Mouse (Mus musculus) gastrocnemius, adult 2 months (tissue): ENCODE data around the gene Xirp1. TPM values are rescaled to one million over a fixed set of nuclear protein-coding genes. Genes with fewer than 3 reads are reported as not detected.

Experiments
- DNase-seq: peaks from one replicate; pipeline ENCODE4 v3.0.0; 2022
- H3K27ac ChIP-seq: fragments of 200-600 bp; 2 replicates; pipeline ENCODE4 v1.8.1; 2022; ENCODE audit warnings: mild to moderate bottlenecking
- H3K4me3 ChIP-seq: fragments of 200-600 bp; 2 replicates; pipeline ENCODE4 v1.8.1; 2022; ENCODE audit warnings: mild to moderate bottlenecking, moderate library complexity
- CTCF ChIP-seq: fragments of 200-600 bp; IDR thresholded peaks from 2 replicates; pipeline ENCODE4 v1.8.1; 2022; ENCODE audit warnings: antibody characterized with exemption, mild to moderate bottlenecking, moderate library complexity
- intact Hi-C: fragments of 180-260 bp; cut with DNase I; formaldehyde crosslinking; loops from one replicate; pipeline ENCODE4 v1.15.1; 2025
- total RNA-seq, 2 experiments: library from RNA; stranded (reverse); gene quantifications; 2 replicates each; pipeline ENCODE4 v1.2.3; 2021

Gene Xirp1
- total RNA-seq, 2 experiments from 2014 or later, result 70.1 to 116 TPM

DNA sequence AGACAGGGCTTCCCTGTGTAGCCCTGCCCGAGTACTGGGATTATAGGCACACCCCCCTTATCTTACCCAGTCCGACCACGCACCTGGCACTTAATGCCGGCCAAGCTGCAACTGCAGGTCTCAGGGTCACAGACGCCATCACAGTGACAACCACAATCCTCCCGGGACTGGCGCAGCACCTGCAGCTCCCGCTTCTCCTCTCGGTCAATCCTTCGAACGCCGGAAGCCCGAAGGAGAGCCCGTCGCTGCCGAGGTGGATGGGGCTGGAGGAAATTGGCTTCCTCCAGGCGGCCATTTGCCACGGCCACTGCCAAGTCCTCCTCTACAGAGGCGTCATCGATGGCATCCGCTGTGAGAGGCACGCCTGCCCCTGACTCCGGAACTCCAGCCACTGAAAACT is 50.1 kb downstream of the Xirp1 start:
- peak overlapping the region; percentile 66; the same call in 1 of the 2 replicates for H3K27ac ChIP-seq
- no peak overlapping the region for H3K4me3 ChIP-seq
- intact Hi-C loops, result no loop called here
- no peak for DNase-seq
- no peak for TF ChIP-seq CTCF

DNA sequence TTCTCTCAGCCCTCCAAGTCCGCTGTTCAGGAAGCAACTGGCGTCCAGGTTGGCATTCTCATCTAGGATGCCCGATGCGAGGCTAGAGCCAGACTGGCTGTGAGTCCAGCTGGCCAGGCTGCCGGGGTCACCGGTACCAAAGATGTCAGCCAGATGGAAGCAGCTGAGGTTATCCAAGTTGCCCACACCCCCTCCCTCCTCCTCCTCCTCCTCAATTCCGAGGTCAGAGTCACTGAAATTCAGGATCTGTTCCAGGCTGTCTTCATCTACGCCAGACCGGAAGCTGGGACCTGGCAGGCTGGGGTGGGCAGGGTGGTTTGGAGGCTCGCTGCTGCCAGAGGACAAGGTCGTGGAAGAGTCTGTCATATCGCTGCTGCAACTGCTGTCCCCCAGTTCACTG is 50.8 kb downstream of the Xirp1 start:
- peak; percentile 83 for DNase-seq
- Histone ChIP-seq H3K27ac (peak overlapping the region; percentile 66), H3K4me3 (no peak overlapping the region)
- no peak for TF ChIP-seq CTCF
- intact Hi-C loops, result no loop called here

DNA sequence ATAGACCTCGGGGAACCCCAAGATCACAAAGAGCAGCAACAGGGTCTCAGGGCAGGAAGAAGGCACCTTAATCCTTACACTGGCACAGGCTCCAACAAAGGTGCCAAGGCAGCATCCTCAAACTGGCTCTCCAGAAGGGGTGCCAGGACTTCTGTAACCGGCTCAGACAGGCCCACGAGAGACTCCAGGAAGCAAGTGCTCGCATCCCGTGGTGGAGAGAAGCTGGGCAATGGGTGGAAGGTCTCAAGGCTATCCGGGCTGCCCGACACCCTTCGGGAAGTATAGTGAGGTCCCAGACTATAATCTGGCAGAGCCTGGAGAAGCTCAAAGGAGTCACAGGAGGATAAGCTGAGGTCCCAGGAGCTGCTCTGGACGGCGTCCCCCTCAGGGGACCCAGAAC is 51.2 kb downstream of the Xirp1 start:
- no peak overlapping the region for H3K27ac ChIP-seq

DNA sequence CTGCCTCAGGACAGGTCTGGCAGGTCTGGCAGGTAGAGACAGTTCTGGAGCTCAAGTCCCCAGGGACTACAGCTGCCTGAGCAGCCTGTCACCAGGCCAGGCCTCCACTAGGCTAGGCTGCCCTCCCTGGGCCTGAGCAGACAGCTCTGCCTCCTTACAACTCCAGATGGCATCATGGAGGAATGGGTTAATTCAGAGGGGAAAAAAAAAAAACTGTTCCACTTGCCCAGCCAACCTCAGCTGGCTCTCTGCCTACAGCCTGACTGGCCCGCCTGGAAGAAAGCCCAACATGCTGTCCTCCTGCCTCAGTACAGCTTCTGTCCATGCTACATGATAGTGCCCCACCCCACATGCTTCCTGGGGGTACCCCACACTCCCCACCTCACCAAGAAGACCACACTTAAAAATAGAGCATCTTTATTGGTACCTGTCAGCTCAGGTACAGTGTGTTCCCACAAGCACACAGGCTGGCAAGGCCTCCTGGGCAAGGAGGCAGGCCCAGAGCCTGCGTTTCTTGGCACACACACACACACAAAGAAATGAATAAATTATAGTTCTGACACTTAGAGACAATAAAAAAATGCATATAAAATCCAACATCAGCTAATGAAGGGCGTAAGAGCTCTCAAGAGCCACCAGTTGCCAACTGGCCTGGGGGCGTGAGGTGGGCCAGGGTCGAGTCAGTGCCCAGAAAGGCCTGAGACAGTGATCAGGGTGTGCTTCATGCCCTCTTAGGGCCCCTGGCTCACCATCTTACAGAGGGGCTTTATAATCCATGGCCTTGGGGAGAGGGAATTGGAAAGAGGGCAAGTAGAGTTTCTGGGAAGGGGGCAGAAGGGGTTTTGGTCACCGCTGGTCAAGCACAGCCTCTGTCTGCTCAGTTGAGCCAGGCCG is 52.4 kb downstream of the Xirp1 start:
- H3K27ac ChIP-seq, result peak overlapping the region; percentile 32
- H3K4me3 ChIP-seq, result no peak overlapping the region
- no peak for TF ChIP-seq CTCF
- DNase-seq, result no peak
- intact Hi-C loops, result no loop called here

More for the DNA sequence above, 51.2 kb downstream of the Xirp1 start:
- intact Hi-C loops, result no loop called here
- no peak for TF ChIP-seq CTCF
- no peak for DNase-seq
- H3K4me3 ChIP-seq, result no peak overlapping the region

DNA sequence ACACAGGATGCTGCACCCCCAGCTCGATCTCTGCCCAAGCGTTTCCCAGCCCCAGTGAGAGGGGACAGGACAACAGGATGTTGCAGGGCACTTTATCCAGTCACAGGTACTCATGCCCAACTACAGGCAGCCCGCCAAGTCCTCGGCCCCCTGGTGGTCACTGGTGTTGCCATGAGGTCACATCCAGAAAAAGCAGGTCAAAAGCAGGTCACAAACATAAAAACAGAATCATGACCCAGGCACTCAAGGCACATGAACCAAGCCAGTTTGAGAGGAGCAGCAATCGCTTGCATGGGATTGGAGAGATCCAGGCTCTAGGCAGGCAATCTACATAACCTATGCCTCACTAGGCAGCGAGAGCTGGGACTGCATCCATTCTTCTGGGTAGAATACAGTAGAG is 53.2 kb downstream of the Xirp1 start:
- intact Hi-C loops, result no loop called here
- peak; percentile 48 for TF ChIP-seq CTCF
- peak; percentile 67 for DNase-seq
- Histone ChIP-seq H3K4me3 (no peak overlapping the region), H3K27ac (peak overlapping the region; percentile 32)

DNA sequence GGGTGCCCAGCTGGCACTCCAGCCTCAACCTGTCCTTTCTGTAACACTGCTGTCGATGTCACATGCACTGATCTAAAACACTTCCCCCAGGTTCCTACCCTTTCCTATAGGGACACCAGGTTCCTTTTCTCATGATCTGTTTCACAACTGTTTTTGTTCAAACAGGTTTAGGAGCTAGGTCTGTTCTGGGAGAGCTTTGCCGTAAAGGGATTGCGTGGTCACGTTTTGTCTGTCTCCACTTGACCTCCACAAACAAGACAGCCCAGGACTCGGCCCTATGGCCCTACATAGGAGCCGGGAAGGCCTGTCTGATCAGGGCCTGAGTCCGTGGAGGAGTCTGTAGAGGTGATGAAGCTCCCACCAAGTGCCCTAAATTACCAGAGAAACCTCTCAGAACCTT is 53.6 kb downstream of the Xirp1 start:
- Histone ChIP-seq H3K4me3 (no peak overlapping the region), H3K27ac (no peak overlapping the region)
- no peak for TF ChIP-seq CTCF
- no peak for DNase-seq
- intact Hi-C loops, result no loop called here

DNA sequence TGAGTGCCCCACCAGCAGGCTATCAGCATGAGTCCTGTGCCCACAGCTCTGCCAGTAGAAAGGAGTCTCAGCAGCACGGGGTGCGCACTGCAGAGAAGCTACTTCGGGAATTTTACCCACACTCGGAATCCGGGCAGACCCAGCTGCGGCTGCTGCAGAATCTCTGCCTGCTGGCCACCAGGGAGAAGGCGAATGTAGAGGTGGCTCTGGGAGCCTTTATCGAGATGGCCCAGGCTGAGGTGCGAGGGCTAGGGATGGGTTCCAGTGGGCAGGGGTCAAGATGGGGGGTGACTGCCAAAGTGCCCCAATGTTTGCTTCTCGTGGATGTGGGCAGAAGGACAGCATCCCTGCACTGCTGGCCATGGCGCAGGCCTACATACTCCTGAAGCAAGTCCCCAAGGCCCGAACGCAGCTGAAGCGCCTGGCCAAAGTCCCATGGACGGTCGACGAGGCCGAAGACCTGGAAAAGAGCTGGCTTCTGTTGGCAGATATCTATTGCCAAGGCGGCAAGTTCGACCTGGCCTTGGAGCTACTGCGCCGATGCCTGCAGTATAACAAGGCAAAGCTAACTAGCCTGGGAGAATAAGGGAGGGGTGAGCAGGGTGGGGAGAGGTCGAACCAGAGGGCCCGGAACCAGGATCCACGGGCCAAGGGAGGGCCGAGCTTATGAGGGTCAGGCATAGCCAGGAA is 57.0 kb downstream of the Xirp1 start:
- TF ChIP-seq CTCF, result no peak
- intact Hi-C loops, result no loop called here
- H3K4me3 ChIP-seq, result no peak overlapping the region

DNA sequence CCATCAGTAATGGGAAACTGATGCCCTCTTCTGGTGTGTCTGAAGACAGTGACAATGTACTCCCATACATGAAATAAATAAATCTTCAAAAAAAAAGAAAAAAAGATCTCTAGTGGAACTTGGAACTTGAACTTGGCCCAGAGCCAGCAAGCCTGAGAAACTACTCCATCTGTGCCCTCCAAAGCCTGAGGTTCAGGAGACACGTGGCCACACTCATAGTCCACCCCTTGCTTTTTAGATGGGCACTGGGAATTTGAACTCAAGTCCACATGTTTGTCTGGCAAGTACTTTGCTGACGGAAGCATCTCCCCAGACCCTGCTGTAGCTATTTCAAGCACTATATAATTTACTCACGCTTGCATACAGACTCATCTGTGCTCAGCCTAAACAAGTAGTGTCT is 58.2 kb downstream of the Xirp1 start:
- no peak for TF ChIP-seq CTCF
- intact Hi-C loops, result no loop called here
- no peak for DNase-seq
- H3K4me3 ChIP-seq, result no peak overlapping the region
- no peak overlapping the region for H3K27ac ChIP-seq

More for the DNA sequence above, 57.0 kb downstream of the Xirp1 start:
- H3K27ac ChIP-seq, result no peak overlapping the region
- no peak for DNase-seq

DNA sequence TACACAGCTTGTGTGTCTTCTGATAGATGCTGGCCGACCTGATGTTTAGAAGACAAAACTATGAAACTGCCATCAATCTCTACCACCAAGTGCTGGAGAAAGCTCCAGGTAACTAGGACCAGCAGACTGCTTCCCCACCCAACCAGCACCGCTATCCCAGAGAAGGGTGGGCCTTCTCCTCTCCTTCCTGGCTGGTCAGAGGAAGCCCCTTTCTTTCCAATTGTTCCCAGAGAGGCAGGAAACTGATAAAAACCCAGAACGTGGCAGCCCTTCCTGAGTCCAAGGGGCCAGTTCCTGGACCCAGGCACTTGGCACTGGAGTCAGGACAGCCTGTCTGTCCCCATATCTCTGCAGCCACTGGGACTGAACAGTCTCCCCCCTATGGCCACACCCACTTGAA is 59.2 kb downstream of the Xirp1 start:
- no peak for TF ChIP-seq CTCF
- peak overlapping the region; percentile 74 for H3K27ac ChIP-seq
- DNase-seq, result no peak
- peak overlapping the region; percentile 5; the same call in 1 of the 2 replicates for H3K4me3 ChIP-seq
- intact Hi-C loops, result no loop called here

Other genes starting within 250 kb of the Xirp1 start
- gene Scn11a, start 198.1 kb downstream of the Xirp1 start, total RNA-seq, result not detected
- gene Wdr48, start 128.7 kb downstream of the Xirp1 start, total RNA-seq, result 10 to 100 TPM; 14.3 to 15.9 TPM
- 10 to 100 TPM; 20.5 to 21.4 TPM for gene Gorasp1, start 86.0 kb downstream of the Xirp1 start, total RNA-seq
- gene Ttc21a, start 86.0 kb downstream of the Xirp1 start, total RNA-seq, result not detected
- gene Csrnp1, start 38.9 kb downstream of the Xirp1 start, total RNA-seq, result 10 to 100 TPM in 1 of 2 experiments, 1 to 10 TPM in 1; 5.9 to 12.0 TPM
- under 1 TPM; 0.15 to 0.20 TPM for gene Cx3cr1, start 46.3 kb upstream of the Xirp1 start, total RNA-seq
- gene Ccr8, start 68.5 kb upstream of the Xirp1 start, total RNA-seq, result not detected
- 10 to 100 TPM; 10.4 to 12.1 TPM for gene Slc25a38, start 86.8 kb upstream of the Xirp1 start, total RNA-seq
- 100 to 1,000 TPM; 395 to 503 TPM for gene Rpsa, start 104.1 kb upstream of the Xirp1 start, total RNA-seq
- not detected for gene Mobp, start 126.1 kb upstream of the Xirp1 start, total RNA-seq